Mouse (Mus musculus) intestine, embryonic 15.5 days (tissue): ENCODE measurements around the gene Pld2. TPM values are rescaled to one million over a fixed set of nuclear protein-coding genes. Genes with fewer than 3 reads are reported as not detected.
A peak's percentile ranks its signal among the peaks of the same experiment; 100 is the strongest.
"Not testable (repeated sequence)": the region's sequence is repeated elsewhere in the genome, so short reads cannot be mapped to it uniquely, and the experiment has no call there.

Experiments used
- ATAC-seq: fragments of 200-750 bp; cut with Nextera tagmentation; 2 replicates; pipeline ENCODE4 v1.8.0; 2017; ENCODE audit warnings: moderate TSS enrichment, moderate library complexity
- H3K27ac ChIP-seq: fragments of 300-500 bp; sonication (generic); 2 replicates; pipeline ENCODE4 v1.5.1; 2015; ENCODE audit warnings: mild to moderate bottlenecking, inconsistent platforms
- H3K27me3 ChIP-seq: fragments of 300-500 bp; sonication (generic); replicated peaks from 2 replicates; pipeline ENCODE4 v1.6.1; 2015; ENCODE audit warnings: inconsistent platforms
- H3K36me3 ChIP-seq: fragments of 300-500 bp; sonication (generic); 2 replicates; pipeline ENCODE4 v1.6.1; 2015; ENCODE audit warnings: inconsistent platforms
- H3K4me1 ChIP-seq: fragments of 300-500 bp; sonication (generic); replicated peaks from 2 replicates; pipeline ENCODE4 v1.6.1; 2015; ENCODE audit warnings: inconsistent platforms
- H3K4me2 ChIP-seq: fragments of 300-500 bp; sonication (generic); replicated peaks from 2 replicates; pipeline ENCODE4 v1.6.1; 2015; ENCODE audit warnings: mild to moderate bottlenecking, inconsistent platforms
- H3K4me3 ChIP-seq: fragments of 300-500 bp; sonication (generic); replicated peaks from 2 replicates; pipeline ENCODE4 v1.5.1; 2015; ENCODE audit warnings: inconsistent platforms
- H3K9ac ChIP-seq: fragments of 300-500 bp; sonication (generic); 2 replicates; pipeline ENCODE4 v1.6.1; 2015; ENCODE audit warnings: inconsistent platforms
- H3K9me3 ChIP-seq: fragments of 300-500 bp; sonication (generic); 2 replicates; pipeline ENCODE4 v1.6.1; 2016; ENCODE audit warnings: inconsistent platforms
- WGBS: fragments of 180-500 bp; shearing (Covaris S2); methylation state at CpG from one replicate; pipeline ENCODE4 v1.1.7; 2015; 5-methylcytosine and 5-hydroxymethylcytosine counted together
- polyA plus RNA-seq: library from polyadenylated mRNA; unstranded; fragments of >200 nt; fragmentation: Nextera tagmentation; extraction: Ambion mirVana; gene quantifications from 2 replicates; pipeline ENCODE4 v1.2.1, GENCODE M21; 2015

The Pld2 gene
- polyA plus RNA-seq, 1 experiment from 2014 or later: 10.3 TPM

DNA sequence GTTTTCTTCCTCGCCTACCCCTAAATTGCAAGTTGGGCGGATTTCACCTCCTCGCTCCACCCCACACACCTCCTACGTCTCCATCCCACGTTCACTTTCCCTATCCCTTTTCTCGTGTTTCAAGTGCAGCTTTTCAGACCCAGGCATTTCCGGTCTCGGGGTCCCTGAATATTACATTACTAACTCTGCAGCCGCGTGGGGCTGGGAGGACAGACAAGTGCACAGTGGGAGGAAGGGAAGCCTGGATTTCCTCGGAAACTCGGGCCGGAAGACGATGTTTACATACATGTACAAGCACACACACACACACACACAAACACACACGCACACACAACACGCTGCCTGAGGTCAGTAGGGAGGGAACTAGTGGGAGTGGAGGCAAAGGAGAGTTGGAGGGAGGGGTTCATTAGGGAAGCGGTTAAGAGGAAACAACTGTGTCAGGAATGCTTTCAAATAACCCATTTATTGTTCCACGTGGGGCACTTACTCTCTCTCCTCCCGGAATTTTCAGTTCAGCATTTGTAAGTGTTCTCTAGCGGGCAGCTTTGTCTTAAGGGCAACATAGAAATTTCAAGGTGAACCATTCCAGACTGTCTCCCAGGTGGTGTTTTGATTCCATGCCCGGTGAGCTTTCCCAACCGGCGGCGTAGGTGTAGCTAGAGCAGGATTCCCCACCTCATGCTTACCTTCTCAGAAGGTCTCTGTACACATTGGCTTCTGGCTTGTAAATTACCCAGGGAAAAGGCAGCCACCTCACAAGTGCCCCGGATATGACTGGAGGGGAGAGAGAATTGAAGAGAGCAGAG, 23.8 kb downstream of the Pld2 start:
- Histone ChIP-seq H3K4me1 (peaks cover 26% of the 10 kb centered on the region), H3K4me3 (peak overlapping the region; percentile 95), H3K4me2 (peak overlapping the region; percentile 90), H3K27me3 (no peaks in the 10 kb centered on the region), H3K9ac (peak overlapping the region; percentile 79), H3K27ac (peak overlapping the region; percentile 89), H3K9me3 (no peaks in the 10 kb centered on the region), H3K36me3 (no peaks in the 10 kb centered on the region; the same call in 1 of the 2 replicates)
- 2% methylated on average over 25 of the region's 25 CpGs for WGBS
- peak; percentile 10; the same call in 1 of the 2 replicates for ATAC-seq

DNA sequence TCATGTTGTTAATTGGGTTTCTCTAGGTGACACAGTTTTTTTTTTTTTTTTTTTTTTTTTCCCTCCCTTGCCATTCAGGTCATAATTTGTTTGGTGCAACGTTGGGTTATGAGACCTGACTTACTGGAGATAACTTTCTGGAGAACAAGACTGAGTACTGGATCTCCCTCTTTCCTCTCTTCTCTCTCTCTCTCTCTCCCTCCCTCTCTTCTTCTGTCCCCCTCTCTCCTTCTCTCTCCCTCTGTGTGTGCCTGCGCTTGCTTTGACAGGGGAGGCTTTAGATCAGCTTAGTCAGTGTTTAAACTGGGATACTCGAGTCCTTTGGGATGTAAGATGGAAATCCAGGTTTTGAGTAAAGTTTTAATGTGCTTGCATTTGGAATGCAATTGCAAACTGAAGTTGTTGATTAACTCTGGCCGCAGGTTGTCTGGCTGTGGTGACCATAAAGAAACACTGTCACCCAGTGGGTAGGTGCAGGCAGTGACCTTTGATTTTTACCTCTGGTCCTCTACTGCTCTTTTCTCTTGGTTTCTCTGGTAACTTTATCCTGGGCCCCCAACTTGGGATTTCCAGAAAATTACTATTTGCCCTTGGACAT, 24.5 kb downstream of the Pld2 start:
- no peaks in the 10 kb centered on the region for H3K9me3 ChIP-seq
- peak overlapping the region; percentile 90 for H3K4me2 ChIP-seq
- WGBS: 16% methylated on average over 4 of the region's 4 CpGs
- no peaks in the 10 kb centered on the region for H3K27me3 ChIP-seq
- peak overlapping the region; percentile 79; the same call in 1 of the 2 replicates for H3K9ac ChIP-seq
- peaks cover 26% of the 10 kb centered on the region for H3K4me1 ChIP-seq
- ATAC-seq: no peak
- H3K27ac ChIP-seq: peak overlapping the region; percentile 89
- H3K36me3 ChIP-seq: no peaks in the 10 kb centered on the region; the same call in 1 of the 2 replicates
- H3K4me3 ChIP-seq: peak overlapping the region; percentile 95

DNA sequence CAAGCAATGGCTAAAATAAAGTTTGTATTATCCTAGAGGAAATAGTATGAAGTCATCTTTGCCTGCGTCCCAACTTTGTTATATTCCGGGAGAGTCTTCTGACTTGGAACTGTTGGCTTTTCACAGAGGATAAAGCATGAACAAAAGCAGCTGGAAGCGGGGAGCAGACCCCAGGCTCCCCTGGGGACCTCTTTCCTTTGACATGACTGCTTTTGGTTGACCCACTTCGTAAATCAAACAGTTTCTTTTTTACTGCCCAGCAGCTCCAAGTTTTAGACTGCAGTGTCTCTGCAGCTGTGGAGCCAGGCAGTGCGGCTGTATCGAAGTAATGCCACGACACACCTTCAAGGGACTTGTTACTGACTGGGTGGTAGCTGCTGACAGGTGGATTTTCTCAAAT, 26.7 kb downstream of the Pld2 start:
- 62% methylated on average over 7 of the region's 7 CpGs for WGBS
- no peaks in the 10 kb centered on the region; the same call in 1 of the 2 replicates for H3K36me3 ChIP-seq
- H3K4me3 ChIP-seq: no peak overlapping the region
- no peak overlapping the region for H3K9ac ChIP-seq
- ATAC-seq: no peak
- H3K27me3 ChIP-seq: no peaks in the 10 kb centered on the region
- no peaks in the 10 kb centered on the region for H3K9me3 ChIP-seq
- H3K4me2 ChIP-seq: no peak overlapping the region
- no peak overlapping the region for H3K27ac ChIP-seq
- peaks cover 27% of the 10 kb centered on the region for H3K4me1 ChIP-seq

DNA sequence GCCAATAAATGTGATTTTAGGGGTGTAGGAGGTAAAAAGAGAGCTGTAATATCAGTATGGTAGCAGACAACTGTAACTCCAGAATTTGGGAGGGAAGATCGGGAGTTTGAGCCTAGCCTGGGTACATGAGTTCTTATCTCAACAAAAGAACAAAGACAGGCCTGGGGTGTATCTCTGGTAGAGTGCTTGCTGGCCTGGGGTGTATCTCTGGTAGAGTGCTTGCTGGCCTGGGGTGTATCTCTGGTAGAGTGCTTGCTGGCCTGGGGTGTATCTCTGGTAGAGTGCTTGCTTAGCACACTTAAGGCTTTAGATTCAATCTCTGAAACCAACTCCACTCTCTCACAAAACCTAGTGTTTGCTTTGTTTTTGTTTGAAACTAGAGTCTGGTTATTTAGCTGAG, 30.8 kb downstream of the Pld2 start:
- not testable (repeated sequence) for H3K4me1 ChIP-seq, H3K36me3 ChIP-seq, H3K4me3 ChIP-seq, ATAC-seq, H3K27ac ChIP-seq, H3K9ac ChIP-seq, H3K9me3 ChIP-seq, H3K4me2 ChIP-seq, H3K27me3 ChIP-seq
- WGBS: 94% methylated on average over 1 of the region's 1 CpGs

DNA sequence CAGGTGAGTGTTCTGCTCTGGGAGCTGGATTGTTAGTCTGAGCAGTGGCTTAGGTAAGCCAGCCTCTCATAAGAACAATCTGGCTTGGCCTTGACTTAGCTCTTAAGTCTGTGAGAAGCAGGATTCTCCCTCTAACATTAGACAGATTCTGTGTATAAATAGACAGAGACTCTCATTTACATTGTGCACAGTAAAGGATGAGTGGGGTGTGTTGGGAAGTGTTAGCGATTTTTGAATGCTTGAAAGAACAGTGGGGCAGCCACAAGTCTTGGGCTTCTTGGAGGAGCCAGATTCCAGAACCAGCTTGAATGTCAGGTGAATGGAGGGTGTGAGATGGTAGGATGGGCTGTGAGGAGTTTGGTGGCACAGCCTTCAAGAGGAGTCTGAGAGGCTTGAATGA, 31.8 kb downstream of the Pld2 start:
- no peak for ATAC-seq
- WGBS: 89% methylated on average over 1 of the region's 1 CpGs
- H3K27ac ChIP-seq: no peak overlapping the region
- no peak overlapping the region for H3K4me2 ChIP-seq
- H3K9ac ChIP-seq: no peak overlapping the region
- H3K27me3 ChIP-seq: no peaks in the 10 kb centered on the region
- H3K4me1 ChIP-seq: peaks cover 7% of the 10 kb centered on the region
- no peak overlapping the region for H3K4me3 ChIP-seq
- H3K36me3 ChIP-seq: no peaks in the 10 kb centered on the region; the same call in 1 of the 2 replicates
- H3K9me3 ChIP-seq: no peaks in the 10 kb centered on the region

DNA sequence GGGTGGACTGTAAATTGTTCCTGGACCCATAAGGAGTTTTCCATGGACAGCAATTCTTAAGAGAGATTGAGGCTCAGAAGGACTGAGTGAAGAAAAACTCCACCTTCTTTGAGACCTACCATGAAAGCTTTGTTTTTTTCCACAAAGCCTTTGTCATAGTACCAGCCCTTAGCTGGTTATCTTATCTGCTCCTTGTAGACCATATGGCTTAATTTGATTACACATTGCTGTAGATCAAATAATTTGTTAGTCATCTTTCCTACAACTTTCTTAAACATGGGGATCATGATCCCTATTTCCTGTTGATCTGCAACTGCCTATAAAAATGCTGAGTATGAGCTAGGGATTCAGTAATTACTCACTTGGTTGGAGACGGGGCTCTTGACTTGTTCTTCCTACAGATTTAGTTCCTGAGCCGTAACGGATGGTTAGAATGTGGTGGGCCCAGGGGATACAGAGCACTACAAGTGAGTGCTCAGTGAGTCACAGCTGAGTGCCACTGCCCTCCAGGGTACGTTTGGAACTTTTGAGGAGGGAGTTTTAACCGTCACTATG, 32.6 kb downstream of the Pld2 start:
- Histone ChIP-seq H3K9ac (no peak overlapping the region), H3K4me2 (no peak overlapping the region), H3K9me3 (no peaks in the 10 kb centered on the region), H3K4me1 (peaks cover 14% of the 10 kb centered on the region), H3K27ac (no peak overlapping the region), H3K4me3 (no peak overlapping the region), H3K27me3 (no peaks in the 10 kb centered on the region), H3K36me3 (no peaks in the 10 kb centered on the region; the same call in 1 of the 2 replicates)
- WGBS: 45% methylated on average over 5 of the region's 5 CpGs
- no peak for ATAC-seq

DNA sequence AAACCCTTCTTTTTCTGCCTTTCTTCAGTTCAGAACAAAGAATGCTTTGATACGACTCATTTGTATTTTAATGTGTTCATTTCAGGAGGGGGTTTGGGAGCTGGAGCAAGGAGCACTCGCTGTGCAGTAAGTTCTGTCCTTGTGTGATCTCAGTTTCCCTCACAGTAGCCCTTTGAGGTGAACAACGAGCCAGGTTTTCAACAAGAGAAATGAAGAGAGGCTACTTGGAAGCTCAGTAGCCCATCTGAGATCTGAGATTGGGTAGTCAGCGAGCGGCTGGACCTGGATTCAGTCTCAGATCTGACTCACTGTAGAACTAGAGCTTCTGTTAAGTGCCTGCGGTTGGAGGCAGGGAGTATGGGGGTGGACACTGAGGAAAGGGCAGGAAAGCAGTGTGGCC, 34.0 kb downstream of the Pld2 start:
- no peaks in the 10 kb centered on the region for H3K9me3 ChIP-seq
- H3K9ac ChIP-seq: no peak overlapping the region
- 83% methylated on average over 6 of the region's 6 CpGs for WGBS
- no peak overlapping the region for H3K4me2 ChIP-seq
- H3K27me3 ChIP-seq: no peaks in the 10 kb centered on the region
- no peak overlapping the region for H3K27ac ChIP-seq
- peaks cover 28% of the 10 kb centered on the region for H3K4me1 ChIP-seq
- ATAC-seq: no peak
- H3K36me3 ChIP-seq: no peaks in the 10 kb centered on the region
- no peak overlapping the region for H3K4me3 ChIP-seq

DNA sequence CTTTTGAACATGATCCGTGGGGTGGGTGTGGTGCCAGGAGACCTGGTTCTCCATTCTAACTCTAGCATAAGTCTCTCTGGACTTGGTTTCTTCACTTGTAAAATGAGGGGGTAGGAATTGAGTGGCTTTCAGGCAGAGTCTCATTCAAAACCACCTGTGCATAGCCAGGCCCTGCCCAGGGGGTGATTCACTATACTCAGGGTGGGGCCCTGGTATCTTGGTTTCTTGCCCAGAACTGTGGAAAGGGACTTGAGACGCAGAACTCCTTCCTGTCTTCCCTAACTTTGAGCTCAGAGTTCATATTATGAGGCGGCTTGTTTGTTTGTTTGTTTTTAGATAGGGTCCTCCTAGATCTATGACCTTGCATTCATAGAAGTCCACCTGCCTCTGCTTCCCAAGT, 37.3 kb downstream of the Pld2 start:
- H3K36me3 ChIP-seq: no peaks in the 10 kb centered on the region
- no peak overlapping the region for H3K4me2 ChIP-seq
- WGBS: 57% methylated on average over 3 of the region's 3 CpGs
- ATAC-seq: 0 out of 2 replicates have a peak, but pooled peaks have one; percentile 43
- no peak overlapping the region for H3K9ac ChIP-seq
- no peak overlapping the region for H3K27ac ChIP-seq
- H3K4me3 ChIP-seq: no peak overlapping the region
- H3K9me3 ChIP-seq: no peaks in the 10 kb centered on the region
- H3K27me3 ChIP-seq: no peaks in the 10 kb centered on the region
- H3K4me1 ChIP-seq: peaks cover 43% of the 10 kb centered on the region

DNA sequence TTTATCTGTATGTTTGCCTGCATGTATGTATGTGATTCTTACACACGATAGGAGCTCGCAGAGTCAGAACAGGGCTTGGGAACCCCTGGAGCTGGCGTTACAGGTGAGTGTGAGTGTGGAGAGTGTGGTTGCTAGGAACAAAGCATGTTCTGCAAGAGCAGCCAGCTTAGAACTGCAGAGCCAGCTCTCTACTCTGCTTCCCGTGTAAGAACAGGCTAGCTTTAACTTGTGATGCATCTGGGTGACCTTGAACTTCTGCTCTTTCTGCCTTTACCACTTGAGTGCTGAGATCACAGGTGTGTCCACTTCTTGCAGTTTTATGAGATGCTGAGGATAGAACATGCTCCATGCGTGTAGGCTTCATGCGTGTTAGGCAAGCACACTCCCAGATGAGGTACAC, 39.1 kb downstream of the Pld2 start:
- H3K9ac ChIP-seq: no peak overlapping the region
- no peak overlapping the region for H3K4me3 ChIP-seq
- WGBS: 85% methylated on average over 6 of the region's 6 CpGs
- no peak overlapping the region for H3K4me2 ChIP-seq
- no peaks in the 10 kb centered on the region for H3K36me3 ChIP-seq
- ATAC-seq: no peak
- H3K4me1 ChIP-seq: peaks cover 52% of the 10 kb centered on the region
- H3K27ac ChIP-seq: no peak overlapping the region
- H3K9me3 ChIP-seq: no peaks in the 10 kb centered on the region
- H3K27me3 ChIP-seq: no peaks in the 10 kb centered on the region

DNA sequence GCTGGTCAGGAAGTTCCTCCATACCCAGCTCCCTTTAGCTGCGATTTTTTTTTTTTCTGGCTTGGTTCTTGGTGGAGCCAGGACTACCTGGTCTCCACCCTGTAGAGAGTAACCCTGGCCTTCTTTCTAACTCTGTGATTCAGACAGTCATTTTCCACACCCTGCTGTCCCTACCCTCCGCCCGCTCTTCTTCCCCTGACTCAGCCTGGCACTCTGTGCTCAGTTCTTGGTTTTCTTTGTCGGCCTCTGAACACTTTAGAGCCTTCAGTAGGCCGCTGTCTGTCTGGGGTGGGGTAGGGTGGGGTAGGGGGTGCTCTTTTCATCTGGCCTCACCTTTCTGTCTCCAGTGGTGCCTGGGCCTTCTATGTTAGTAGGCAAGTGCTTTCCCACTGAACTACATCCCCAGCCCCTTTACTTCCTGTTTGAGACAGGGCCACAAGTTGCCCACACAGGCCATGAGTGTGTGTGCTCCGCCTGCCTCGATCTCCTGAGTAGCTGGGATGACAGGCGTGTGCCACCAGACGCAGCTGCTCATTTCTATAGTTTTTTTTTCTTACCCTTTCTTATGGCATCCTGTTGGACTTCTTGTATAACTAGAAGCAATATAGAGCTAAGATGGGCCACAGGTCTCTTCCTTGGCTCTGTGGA, 40.0 kb downstream of the Pld2 start:
- ATAC-seq: no peak
- WGBS: 70% methylated on average over 9 of the region's 9 CpGs
- peaks cover 52% of the 10 kb centered on the region for H3K4me1 ChIP-seq
- no peak overlapping the region for H3K4me3 ChIP-seq
- H3K4me2 ChIP-seq: no peak overlapping the region
- peak overlapping the region; percentile 41 for H3K27ac ChIP-seq
- H3K9me3 ChIP-seq: no peaks in the 10 kb centered on the region
- H3K36me3 ChIP-seq: no peaks in the 10 kb centered on the region
- no peak overlapping the region for H3K9ac ChIP-seq
- no peaks in the 10 kb centered on the region for H3K27me3 ChIP-seq

DNA sequence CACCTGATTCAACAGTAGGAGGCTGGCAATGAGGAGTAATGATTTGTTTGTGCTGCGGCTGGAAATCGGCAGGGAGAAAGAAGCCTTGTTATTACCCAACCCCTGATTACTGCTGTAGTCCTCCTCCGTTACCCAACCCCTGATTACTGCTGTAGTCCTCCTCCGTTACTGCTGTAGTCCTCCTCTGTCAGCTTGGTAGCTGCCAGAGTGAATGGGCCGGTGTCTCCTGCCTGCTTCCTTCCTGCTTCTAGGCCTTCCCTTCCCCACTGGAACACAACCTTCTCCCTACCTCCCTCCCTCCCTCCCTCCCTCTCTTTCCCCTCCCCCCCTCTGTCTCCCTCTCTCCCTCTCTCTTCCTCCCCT, 40.5 kb downstream of the Pld2 start:
- ATAC-seq: no peak
- Histone ChIP-seq H3K36me3 (no peaks in the 10 kb centered on the region), H3K27ac (peak overlapping the region; percentile 41; the same call in 1 of the 2 replicates), H3K4me2 (no peak overlapping the region), H3K9me3 (no peaks in the 10 kb centered on the region), H3K9ac (no peak overlapping the region), H3K4me1 (peaks cover 56% of the 10 kb centered on the region), H3K27me3 (no peaks in the 10 kb centered on the region), H3K4me3 (no peak overlapping the region)
- 32% methylated on average over 5 of the region's 5 CpGs for WGBS

DNA sequence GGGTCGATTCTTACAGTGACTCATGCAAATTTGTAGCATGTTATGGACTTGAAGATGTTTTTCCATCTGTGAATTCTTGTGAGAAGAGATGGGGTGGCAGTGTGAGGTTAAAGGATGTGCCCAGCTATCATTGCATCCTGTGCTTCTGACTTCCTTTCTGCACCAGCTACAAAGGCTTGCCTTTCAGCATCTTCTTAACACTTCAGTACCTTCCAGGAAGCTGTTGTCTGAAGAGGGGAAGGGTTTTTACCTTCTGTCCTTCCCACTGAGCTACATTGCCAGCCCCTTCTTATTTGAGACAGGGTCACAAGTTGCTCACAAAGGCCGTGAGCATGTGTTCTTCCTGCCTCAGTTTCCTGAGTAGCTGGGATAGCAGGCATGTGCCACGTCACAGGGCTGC, 41.1 kb downstream of the Pld2 start:
- Histone ChIP-seq H3K4me1 (peaks cover 57% of the 10 kb centered on the region), H3K4me2 (no peak overlapping the region), H3K27ac (no peak overlapping the region), H3K36me3 (no peaks in the 10 kb centered on the region), H3K4me3 (no peak overlapping the region), H3K9ac (no peak overlapping the region), H3K27me3 (no peaks in the 10 kb centered on the region), H3K9me3 (no peaks in the 10 kb centered on the region)
- WGBS: 81% methylated on average over 3 of the region's 3 CpGs
- no peak for ATAC-seq
